Mouse (Mus musculus) CH12.LX (cell line): ENCODE data around the gene Mt1.

ENCODE experiments used
- CTCF ChIP-seq, 2 experiments: IDR thresholded peaks in 1 of 2; conservative IDR thresholded peaks in 1 of 2; 2 replicates each; pipeline ENCODE4 v1.5.1; 2011 to 2012; ENCODE audit warnings: low read depth in 2 of 2, low read length in 2 of 2, improper control_type of control experiment in 1 of 2, inconsistent platforms in 1 of 2, mild to moderate bottlenecking in 1 of 2, moderate library complexity in 1 of 2
- POLR2A ChIP-seq: IDR thresholded peaks from 2 replicates; pipeline ENCODE4 v1.6.1; 2011; ENCODE audit warnings: low read depth, mild to moderate bottlenecking, improper control_type of control experiment, low read length
- POLR2AphosphoS2 ChIP-seq: IDR thresholded peaks from 2 replicates; pipeline ENCODE4 v1.6.1; 2011; ENCODE audit warnings: low read depth, low read length, improper control_type of control experiment
- TBP ChIP-seq: conservative IDR thresholded peaks from 2 replicates; pipeline ENCODE4 v1.6.1; 2011; ENCODE audit warnings: low read depth, low read length, improper control_type of control experiment
- ZKSCAN1 ChIP-seq: IDR thresholded peaks from 2 replicates; pipeline ENCODE4 v1.6.1; 2012; ENCODE audit warnings: low read depth, inconsistent platforms, low read length, improper control_type of control experiment, borderline replicate concordance

- no peak for TF ChIP-seq CTCF (conservative IDR thresholded peaks at IDR 0.05 in 1 of 2, IDR thresholded peaks at IDR 0.05 in 1 of 2; ENCODE audit: low read depth in 2 of 2, low read length in 2 of 2)
- TF ChIP-seq POLR2A, result no peak
- TF ChIP-seq TBP, result no peak
- TF ChIP-seq POLR2AphosphoS2, result no peak
- TF ChIP-seq ZKSCAN1, result no peak
Measured at GRCm38 (mm10) chr8:94177716-94178390, 1.0 kb upstream of the Mt1 start.
